ENCODE assay signal across 13 mouse cellular contexts in genomic region chr7:141817355-141818075, GRCm38 (mm10). TPM values are rescaled to one million over a fixed set of nuclear protein-coding genes. Genes with fewer than 3 reads are reported as not detected.
A peak's percentile ranks its signal among the peaks of the same experiment; 100 is the strongest.
DNase-seq lines count a peak whose midpoint lies in the region; ATAC-seq lines count a peak whose summit lies in the region.
"Had no signal": no experiment of that assay in that cellular context is flagged by ENCODE, and none has a peak within 500 bp of the region (broad histone marks: within the 10 kb centered on the region; RNA-seq: fewer than 3 reads in every experiment).

No protein-coding gene starts in this region.

- no peak for ATAC-seq in midbrain, embryonic 14.5 days (ENCODE audit: low FRiP score, low TSS enrichment)
- no peak for ATAC-seq in midbrain, embryonic 11.5 days (ENCODE audit: low FRiP score)
- ATAC-seq in hindbrain, embryonic 14.5 days (ENCODE audit: low FRiP score): 0 out of 2 replicates have a peak, but pooled peaks have one; percentile 46

- peak; percentile 10 to 26 for DNase-seq in cerebellum, adult 18-20 months
- DNase-seq in cerebellum, adult 11-12 months: no peak
- DNase-seq in midbrain, embryonic 14.5 days: peak; percentile 50
- no peak for DNase-seq in midbrain, embryonic 11.5 days (ENCODE audit: low spot score, missing footprints)
- peak; percentile 28 for DNase-seq in hindbrain, embryonic 14.5 days (ENCODE audit: low spot score)
- peak; percentile 77 for DNase-seq in retina, embryonic 14.5 days (ENCODE audit: low spot score)
- DNase-seq in thymus, postnatal 0 days (ENCODE audit: low spot score): no peak
- DNase-seq in left cerebral cortex, postnatal 14 days (ENCODE audit: low spot score in 2 of 2): no peak
- DNase-seq: gastrocnemius, postnatal 36 days; lung, postnatal 36 days had no signal

- H3K4me2 ChIP-seq in midbrain, embryonic 14.5 days (ENCODE audit: low read length): no peak overlapping the region
- no peak overlapping the region for H3K4me2 ChIP-seq in midbrain, embryonic 11.5 days
- H3K4me2 ChIP-seq in hindbrain, embryonic 14.5 days (replicated peaks): no peak overlapping the region
- H3K4me2 ChIP-seq: neural tube, embryonic 12.5 days had no signal

- WGBS in midbrain, embryonic 14.5 days: 62% methylated on average over 11 of the region's 11 CpGs
- 68% methylated on average over 11 of the region's 11 CpGs for WGBS in midbrain, embryonic 11.5 days
- WGBS in hindbrain, embryonic 14.5 days: 45% methylated on average over 11 of the region's 11 CpGs

- intact Hi-C loops in left cerebral cortex, postnatal 14 days (cut with DNase I): no loop called here

- H3K4me3 ChIP-seq in midbrain, embryonic 14.5 days (replicated peaks; ENCODE audit: low read depth, low read length): no peak overlapping the region
- H3K4me3 ChIP-seq in midbrain, embryonic 11.5 days (ENCODE audit: low read depth, low read length): no peak overlapping the region
- H3K4me3 ChIP-seq in hindbrain, embryonic 14.5 days (replicated peaks; ENCODE audit: low read length): no peak overlapping the region
- H3K4me3 ChIP-seq: neural tube, embryonic 12.5 days had no signal

- no peaks in the 10 kb centered on the region for H3K9me3 ChIP-seq in midbrain, embryonic 14.5 days (ENCODE audit: control insufficient read depth, low read length)
- no peaks in the 10 kb centered on the region for H3K9me3 ChIP-seq in midbrain, embryonic 11.5 days (ENCODE audit: control insufficient read depth, low read length)
- H3K9me3 ChIP-seq in hindbrain, embryonic 14.5 days (ENCODE audit: control insufficient read depth, low read length): no peaks in the 10 kb centered on the region
- H3K9me3 ChIP-seq: neural tube, embryonic 12.5 days had no signal

- no peaks in the 10 kb centered on the region for H3K36me3 ChIP-seq in midbrain, embryonic 14.5 days (ENCODE audit: control insufficient read depth, insufficient read depth, low read length)
- no peaks in the 10 kb centered on the region for H3K36me3 ChIP-seq in midbrain, embryonic 11.5 days (ENCODE audit: control insufficient read depth, insufficient read depth, low read length)
- no peaks in the 10 kb centered on the region for H3K36me3 ChIP-seq in hindbrain, embryonic 14.5 days (replicated peaks; ENCODE audit: control insufficient read depth, insufficient read depth)
- H3K36me3 ChIP-seq: neural tube, embryonic 12.5 days had no signal

- H3K27me3 ChIP-seq in midbrain, embryonic 14.5 days (ENCODE audit: control insufficient read depth, insufficient read depth, low read length): no peaks in the 10 kb centered on the region
- no peaks in the 10 kb centered on the region for H3K27me3 ChIP-seq in midbrain, embryonic 11.5 days (ENCODE audit: control insufficient read depth, insufficient read depth, low read length)
- no peaks in the 10 kb centered on the region for H3K27me3 ChIP-seq in hindbrain, embryonic 14.5 days (ENCODE audit: control insufficient read depth, insufficient read depth, low read length)
- H3K27me3 ChIP-seq: neural tube, embryonic 12.5 days had no signal

- no peak overlapping the region for H3K9ac ChIP-seq in midbrain, embryonic 14.5 days (replicated peaks; ENCODE audit: low read length)
- no peak overlapping the region for H3K9ac ChIP-seq in midbrain, embryonic 11.5 days (ENCODE audit: low read length)
- H3K9ac ChIP-seq in hindbrain, embryonic 14.5 days: no peak overlapping the region
- H3K9ac ChIP-seq: neural tube, embryonic 12.5 days had no signal

- no peak overlapping the region for H3K27ac ChIP-seq in midbrain, embryonic 14.5 days (replicated peaks; ENCODE audit: low read depth, low read length)
- no peak overlapping the region for H3K27ac ChIP-seq in midbrain, embryonic 11.5 days (ENCODE audit: low read depth, low read length)
- H3K27ac ChIP-seq in hindbrain, embryonic 14.5 days: no peak overlapping the region
- H3K27ac ChIP-seq: neural tube, embryonic 12.5 days had no signal

- 0 out of 2 replicates have a peak, but pooled peaks cover 4% of the 10 kb centered on the region for H3K4me1 ChIP-seq in midbrain, embryonic 14.5 days (ENCODE audit: control insufficient read depth, insufficient read depth, low read length)
- H3K4me1 ChIP-seq in midbrain, embryonic 11.5 days (ENCODE audit: control insufficient read depth, insufficient read depth, low read length): no peaks in the 10 kb centered on the region
- no peaks in the 10 kb centered on the region for H3K4me1 ChIP-seq in hindbrain, embryonic 14.5 days (replicated peaks; ENCODE audit: control insufficient read depth, insufficient read depth, low read length)

RNA-seq across cellular contexts. Expression of gene Muc5b, which starts 21.4 kb away (rescaled TPM):
- polyA plus RNA-seq in midbrain, embryonic 14.5 days (2014; fragmentation: Nextera tagmentation; extraction: Ambion mirVana): 0.03 and 0.04 TPM in 2 replicates
- polyA plus RNA-seq in midbrain, embryonic 11.5 days (2014; fragmentation: Nextera tagmentation; extraction: Ambion mirVana): 0.01 TPM in 1 of 2 replicates, not detected in the other
- 0.03 TPM in 1 of 2 replicates, not detected in the other for polyA plus RNA-seq in hindbrain, embryonic 14.5 days (2014; fragmentation: Nextera tagmentation; extraction: Ambion mirVana)
- 0.77 and 1.2 TPM in 2 replicates for polyA plus RNA-seq in thymus, postnatal 0 days (2015; fragmentation: Nextera tagmentation; extraction: Ambion mirVana)
- not detected for total RNA-seq in left cerebral cortex, postnatal 14 days (2021)
- total RNA-seq: gastrocnemius, postnatal 36 days; left cerebral cortex, postnatal 25 days had no signal

RNA-seq across cellular contexts. Expression of gene Muc5ac, which starts 28.7 kb away (rescaled TPM):
- polyA plus RNA-seq in midbrain, embryonic 14.5 days (2014; fragmentation: Nextera tagmentation; extraction: Ambion mirVana): not detected in 2 replicates
- not detected in 2 replicates for polyA plus RNA-seq in midbrain, embryonic 11.5 days (2014; fragmentation: Nextera tagmentation; extraction: Ambion mirVana)
- not detected in 2 replicates for polyA plus RNA-seq in hindbrain, embryonic 14.5 days (2014; fragmentation: Nextera tagmentation; extraction: Ambion mirVana)
- 0.12 and 0.14 TPM in 2 replicates for polyA plus RNA-seq in thymus, postnatal 0 days (2015; fragmentation: Nextera tagmentation; extraction: Ambion mirVana)
- not detected for total RNA-seq in left cerebral cortex, postnatal 14 days (2021)
- total RNA-seq: common myeloid progenitor, adult 5-6 weeks; gastrocnemius, postnatal 36 days had no signal
- polyA plus RNA-seq: neural tube, embryonic 12.5 days had no signal

Comparison
In these comparisons a context has a peak if more than half of its experiments do, and no peak if none do; other contexts are left out.
1. DNase-seq: peak in cerebellum, adult 18-20 months (2 of 2), midbrain, embryonic 14.5 days (single experiment), hindbrain, embryonic 14.5 days (single experiment) and retina, embryonic 14.5 days (single experiment); none in cerebellum, adult 11-12 months (single experiment), midbrain, embryonic 11.5 days (single experiment), thymus, postnatal 0 days (single experiment) and left cerebral cortex, postnatal 14 days (0 of 2).